Mouse (Mus musculus): ENCODE results near the gene D17Wsu92e. TPM values are rescaled to one million over a fixed set of nuclear protein-coding genes. Genes with fewer than 3 reads are reported as not detected.

Gene D17Wsu92e
- polyA plus RNA-seq, 1 experiment from 2014 or later: 11.1 TPM

DNA sequence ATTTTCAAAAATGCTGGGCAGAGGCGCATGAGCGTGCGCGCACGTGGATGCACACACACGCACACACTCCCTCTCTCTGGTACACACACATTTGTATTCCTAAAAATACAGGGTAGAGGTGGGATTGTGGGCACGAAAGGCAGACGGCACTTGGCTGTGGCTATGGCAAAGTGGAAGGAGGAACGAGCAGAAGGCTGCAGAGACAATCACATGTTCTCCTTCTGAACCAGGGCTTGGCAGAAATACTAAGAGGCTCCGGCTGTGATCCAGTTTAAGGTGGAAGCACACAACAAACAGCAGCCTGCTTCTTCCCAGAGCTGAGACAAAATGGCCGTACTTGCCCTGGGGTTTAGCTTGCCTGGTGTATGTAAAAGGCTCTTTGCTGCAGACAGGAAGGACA lies 57.6 kb downstream of the D17Wsu92e start:
- ATAC-seq (ENCODE audit: low FRiP score): no peak
- H3K4me2 ChIP-seq (replicated peaks): no peak overlapping the region
- H3K4me1 ChIP-seq (replicated peaks; ENCODE audit: control insufficient read depth, insufficient read depth, low read length): peaks cover 7% of the 10 kb centered on the region; the same call in 1 of the 2 replicates
- no peak for DNase-seq (ENCODE audit: low spot score)
- H3K9me3 ChIP-seq (ENCODE audit: control insufficient read depth, low read length): no peaks in the 10 kb centered on the region
- no peaks in the 10 kb centered on the region for H3K27me3 ChIP-seq (ENCODE audit: control insufficient read depth, insufficient read depth, low read length)
- H3K27ac ChIP-seq: no peak overlapping the region
- no peak overlapping the region for H3K4me3 ChIP-seq (replicated peaks; ENCODE audit: low read length)
- H3K9ac ChIP-seq: no peak overlapping the region
- 95% methylated on average over 11 of the region's 11 CpGs for WGBS
- peaks cover 27% of the 10 kb centered on the region for H3K36me3 ChIP-seq (replicated peaks; ENCODE audit: control insufficient read depth, insufficient read depth)

DNA sequence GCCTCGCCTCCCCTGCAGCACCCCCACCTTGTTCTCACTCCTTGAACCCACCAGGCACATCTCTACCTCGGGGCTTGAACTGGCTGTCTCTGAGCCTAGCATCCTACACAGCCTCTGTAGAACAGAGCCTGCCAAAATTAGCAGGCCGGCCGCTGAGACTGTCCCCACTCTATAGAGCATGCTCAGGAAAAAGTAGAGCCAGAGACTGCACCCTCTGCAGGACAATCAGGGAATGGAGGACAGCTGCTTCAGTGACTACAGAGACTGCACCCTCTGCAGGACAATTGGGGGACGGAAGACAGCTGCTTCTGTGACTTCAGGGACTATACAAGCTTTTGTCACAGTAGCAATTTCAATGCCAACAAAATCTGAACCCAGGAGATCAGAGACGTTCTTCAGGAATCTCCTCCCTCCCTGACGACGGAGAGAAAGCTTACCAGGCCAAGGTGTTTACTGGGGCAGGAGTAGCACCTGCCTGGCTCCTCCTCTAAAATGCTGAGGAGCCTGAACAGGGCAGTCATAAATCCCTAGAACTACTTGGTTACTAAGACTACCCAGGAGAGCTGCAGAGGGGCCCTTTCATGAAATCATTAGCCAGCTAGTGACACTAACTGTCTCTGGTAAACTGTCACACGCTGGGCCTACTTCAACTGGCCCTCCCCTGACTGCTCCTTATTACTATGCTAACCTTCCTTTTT lies 58.7 kb downstream of the D17Wsu92e start:
- Histone ChIP-seq H3K4me1 (replicated peaks; ENCODE audit: control insufficient read depth, insufficient read depth, low read length) (peaks cover 7% of the 10 kb centered on the region; the same call in 1 of the 2 replicates), H3K4me2 (replicated peaks) (no peak overlapping the region), H3K9ac (no peak overlapping the region), H3K36me3 (replicated peaks; ENCODE audit: control insufficient read depth, insufficient read depth) (peaks cover 23% of the 10 kb centered on the region), H3K27ac (no peak overlapping the region), H3K4me3 (replicated peaks; ENCODE audit: low read length) (no peak overlapping the region), H3K27me3 (ENCODE audit: control insufficient read depth, insufficient read depth, low read length) (no peaks in the 10 kb centered on the region), H3K9me3 (ENCODE audit: control insufficient read depth, low read length) (no peaks in the 10 kb centered on the region)
- 30% methylated on average over 9 of the region's 9 CpGs for WGBS
- peak; percentile 81 for DNase-seq (ENCODE audit: low spot score)
- peak; percentile 81 for ATAC-seq (ENCODE audit: low FRiP score)

DNA sequence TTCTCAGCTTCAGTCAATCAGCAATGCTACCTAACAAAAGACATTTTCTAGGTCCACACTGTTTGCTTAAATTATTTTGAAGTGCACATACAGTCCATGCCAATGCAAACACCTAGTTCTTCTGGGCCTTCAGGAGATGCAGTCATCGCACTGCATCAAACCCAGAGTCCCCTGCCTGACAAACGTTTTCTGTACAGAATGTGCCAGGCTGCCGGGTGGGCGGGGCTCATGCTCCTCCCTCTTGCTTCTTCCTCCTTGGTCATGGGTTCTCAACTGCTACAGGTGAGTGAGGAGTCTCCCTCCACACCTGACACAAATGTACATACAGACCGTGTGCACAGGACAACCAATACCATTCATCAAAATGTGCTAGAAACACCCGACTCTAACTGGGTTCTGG lies 60.3 kb downstream of the D17Wsu92e start:
- no peaks in the 10 kb centered on the region for H3K27me3 ChIP-seq (ENCODE audit: control insufficient read depth, insufficient read depth, low read length)
- peaks cover 9% of the 10 kb centered on the region for H3K36me3 ChIP-seq (replicated peaks; ENCODE audit: control insufficient read depth, insufficient read depth)
- WGBS: 80% methylated on average over 6 of the region's 6 CpGs
- H3K4me3 ChIP-seq (replicated peaks; ENCODE audit: low read length): no peak overlapping the region
- H3K4me1 ChIP-seq (replicated peaks; ENCODE audit: control insufficient read depth, insufficient read depth, low read length): peaks cover 7% of the 10 kb centered on the region; the same call in 1 of the 2 replicates
- H3K4me2 ChIP-seq (replicated peaks): no peak overlapping the region
- no peak for DNase-seq (ENCODE audit: low spot score)
- H3K9me3 ChIP-seq (ENCODE audit: control insufficient read depth, low read length): no peaks in the 10 kb centered on the region
- no peak for ATAC-seq (ENCODE audit: low FRiP score)
- H3K27ac ChIP-seq: no peak overlapping the region; the same call in 1 of the 2 replicates
- 0 out of 2 replicates have a peak overlapping the region, but pooled peaks have one; percentile 3 for H3K9ac ChIP-seq

DNA sequence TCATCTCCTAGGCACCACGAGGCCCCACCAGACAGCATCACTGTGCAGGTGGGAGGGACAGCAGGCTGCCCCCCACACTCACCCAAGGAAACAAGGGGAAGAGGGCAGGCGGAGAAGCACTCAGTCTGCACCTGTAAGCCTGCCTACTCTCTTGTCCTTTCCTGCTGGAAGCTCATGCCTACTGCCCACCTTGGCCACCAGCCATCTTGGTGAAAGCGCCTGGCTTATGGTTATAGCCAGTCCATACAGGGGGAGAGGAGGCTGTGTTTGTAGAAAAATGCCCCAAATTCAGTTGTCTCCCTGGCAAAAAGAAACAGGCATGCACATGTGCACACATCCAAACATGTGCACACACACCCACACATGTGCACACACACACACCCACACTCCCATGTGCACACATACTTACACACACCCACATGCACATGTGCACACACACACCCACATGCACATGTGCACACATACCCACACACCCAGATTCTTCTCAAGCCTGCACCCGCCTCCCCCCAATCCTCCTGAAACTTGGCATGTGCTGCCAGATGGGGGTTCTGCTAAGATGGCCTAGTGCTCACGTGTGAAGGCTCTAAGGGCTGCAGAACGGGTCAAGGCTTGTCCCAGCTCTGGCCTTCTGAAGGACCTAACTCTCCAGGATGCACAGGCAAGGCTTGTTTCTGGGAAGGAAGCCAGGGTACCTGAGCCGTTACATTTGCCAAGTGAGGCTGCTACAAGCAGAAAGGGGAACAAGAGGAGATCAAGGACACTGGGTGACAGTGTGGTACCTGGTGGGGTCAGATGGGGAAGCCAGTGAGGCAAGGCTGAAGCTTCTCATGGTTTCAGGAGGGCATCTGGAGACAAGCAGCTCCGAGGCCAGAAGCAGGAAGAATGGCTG lies 68.9 kb downstream of the D17Wsu92e start:
- DNase-seq (ENCODE audit: low spot score) (no peak), ATAC-seq (ENCODE audit: low FRiP score) (no peak)
- Histone ChIP-seq H3K27ac (no peak overlapping the region), H3K4me1 (replicated peaks; ENCODE audit: control insufficient read depth, insufficient read depth, low read length) (no peaks in the 10 kb centered on the region), H3K36me3 (replicated peaks; ENCODE audit: control insufficient read depth, insufficient read depth) (peaks cover 19% of the 10 kb centered on the region), H3K9me3 (ENCODE audit: control insufficient read depth, low read length) (no peaks in the 10 kb centered on the region), H3K4me2 (replicated peaks) (no peak overlapping the region), H3K4me3 (replicated peaks; ENCODE audit: low read length) (no peak overlapping the region), H3K27me3 (ENCODE audit: control insufficient read depth, insufficient read depth, low read length) (no peaks in the 10 kb centered on the region), H3K9ac (no peak overlapping the region)
- WGBS: 90% methylated on average over 8 of the region's 8 CpGs

DNA sequence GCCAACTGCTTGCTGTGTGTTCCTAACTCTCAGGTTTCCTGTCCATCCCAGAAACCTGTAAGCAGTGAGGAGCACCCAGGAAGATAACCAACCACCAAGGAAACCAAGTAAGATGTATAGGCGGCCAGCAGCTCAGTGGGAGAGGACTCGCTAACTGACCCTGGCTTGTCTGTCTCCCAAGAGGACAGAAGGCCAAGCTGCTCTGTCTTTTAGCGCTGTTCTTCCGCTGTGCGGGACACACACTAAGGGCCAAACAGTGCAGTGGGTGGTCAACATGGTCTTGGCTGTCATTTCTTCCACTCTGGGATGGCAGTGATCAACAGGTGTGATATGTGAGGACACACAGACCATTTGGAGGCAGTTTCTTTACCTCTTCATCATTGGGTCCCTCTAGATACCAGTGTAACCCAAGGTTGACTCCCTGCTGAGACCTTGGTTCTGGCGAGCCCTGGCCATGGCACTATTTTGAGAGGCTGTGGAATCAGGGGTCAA lies 70.0 kb downstream of the D17Wsu92e start:
- Histone ChIP-seq H3K27ac (no peak overlapping the region), H3K4me3 (replicated peaks; ENCODE audit: low read length) (no peak overlapping the region), H3K9me3 (ENCODE audit: control insufficient read depth, low read length) (no peaks in the 10 kb centered on the region), H3K36me3 (replicated peaks; ENCODE audit: control insufficient read depth, insufficient read depth) (peaks cover 19% of the 10 kb centered on the region), H3K4me1 (replicated peaks; ENCODE audit: control insufficient read depth, insufficient read depth, low read length) (no peaks in the 10 kb centered on the region), H3K9ac (no peak overlapping the region), H3K27me3 (ENCODE audit: control insufficient read depth, insufficient read depth, low read length) (no peaks in the 10 kb centered on the region), H3K4me2 (replicated peaks) (no peak overlapping the region)
- DNase-seq (ENCODE audit: low spot score) (no peak), ATAC-seq (ENCODE audit: low FRiP score) (no peak)
- WGBS: 91% methylated on average over 6 of the region's 6 CpGs

DNA sequence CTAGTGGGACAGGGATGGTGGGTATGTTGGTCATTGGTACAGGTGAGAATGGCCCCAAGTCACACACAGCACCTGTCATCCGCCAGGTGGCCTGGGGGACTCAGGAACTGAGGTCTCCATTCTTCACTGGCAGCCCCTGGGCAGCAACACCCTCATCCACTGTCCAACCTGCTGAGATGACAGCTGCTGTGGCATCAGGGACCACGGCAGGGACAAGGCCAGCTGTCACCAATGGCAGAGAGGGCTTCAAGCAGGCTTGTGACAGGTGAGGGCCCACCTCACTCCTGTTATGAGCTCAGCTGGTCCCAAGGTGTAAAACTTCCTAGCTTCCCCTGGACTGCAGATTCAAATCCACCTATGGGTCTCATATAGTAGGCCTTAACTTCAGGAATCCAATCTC lies 72.3 kb downstream of the D17Wsu92e start:
- Histone ChIP-seq H3K4me2 (replicated peaks) (no peak overlapping the region), H3K9me3 (ENCODE audit: control insufficient read depth, low read length) (no peaks in the 10 kb centered on the region), H3K9ac (no peak overlapping the region), H3K4me3 (replicated peaks; ENCODE audit: low read length) (no peak overlapping the region), H3K4me1 (replicated peaks; ENCODE audit: control insufficient read depth, insufficient read depth, low read length) (no peaks in the 10 kb centered on the region), H3K36me3 (replicated peaks; ENCODE audit: control insufficient read depth, insufficient read depth) (peaks cover 13% of the 10 kb centered on the region), H3K27me3 (ENCODE audit: control insufficient read depth, insufficient read depth, low read length) (no peaks in the 10 kb centered on the region), H3K27ac (no peak overlapping the region)
- DNase-seq (ENCODE audit: low spot score): no peak
- no peak for ATAC-seq (ENCODE audit: low FRiP score)
- WGBS: 89% methylated on average over 2 of the region's 2 CpGs

DNA sequence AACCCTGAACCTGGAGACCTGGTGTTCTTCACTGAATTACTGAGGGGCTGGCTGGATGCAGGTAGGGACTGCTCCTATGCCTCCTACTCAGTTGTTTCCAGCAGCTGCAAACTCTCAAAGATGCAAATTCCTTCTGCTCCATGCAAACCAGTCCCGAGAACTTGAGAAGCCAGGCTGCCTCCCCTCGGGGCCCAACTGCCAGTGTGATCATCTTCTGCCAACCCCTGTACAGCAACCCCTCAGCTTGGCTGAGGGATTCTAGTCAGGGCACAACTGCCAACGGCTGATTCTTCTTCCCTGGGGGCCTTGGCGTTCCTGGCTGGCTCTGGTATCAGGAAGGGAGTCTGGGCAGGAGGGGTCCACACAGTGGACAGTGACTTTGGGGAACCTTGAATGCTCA lies 74.0 kb downstream of the D17Wsu92e start:
- H3K4me3 ChIP-seq (replicated peaks; ENCODE audit: low read length): no peak overlapping the region
- H3K4me1 ChIP-seq (replicated peaks; ENCODE audit: control insufficient read depth, insufficient read depth, low read length): no peaks in the 10 kb centered on the region
- WGBS: 60% methylated on average over 4 of the region's 4 CpGs
- ATAC-seq (ENCODE audit: low FRiP score) (no peak), DNase-seq (ENCODE audit: low spot score) (no peak)
- no peaks in the 10 kb centered on the region for H3K27me3 ChIP-seq (ENCODE audit: control insufficient read depth, insufficient read depth, low read length)
- no peaks in the 10 kb centered on the region for H3K9me3 ChIP-seq (ENCODE audit: control insufficient read depth, low read length)
- H3K36me3 ChIP-seq (replicated peaks; ENCODE audit: control insufficient read depth, insufficient read depth): 0 out of 2 replicates have a peak, but pooled peaks cover 5% of the 10 kb centered on the region
- H3K27ac ChIP-seq: no peak overlapping the region
- H3K4me2 ChIP-seq (replicated peaks): no peak overlapping the region
- H3K9ac ChIP-seq: no peak overlapping the region; the same call in 1 of the 2 replicates

DNA sequence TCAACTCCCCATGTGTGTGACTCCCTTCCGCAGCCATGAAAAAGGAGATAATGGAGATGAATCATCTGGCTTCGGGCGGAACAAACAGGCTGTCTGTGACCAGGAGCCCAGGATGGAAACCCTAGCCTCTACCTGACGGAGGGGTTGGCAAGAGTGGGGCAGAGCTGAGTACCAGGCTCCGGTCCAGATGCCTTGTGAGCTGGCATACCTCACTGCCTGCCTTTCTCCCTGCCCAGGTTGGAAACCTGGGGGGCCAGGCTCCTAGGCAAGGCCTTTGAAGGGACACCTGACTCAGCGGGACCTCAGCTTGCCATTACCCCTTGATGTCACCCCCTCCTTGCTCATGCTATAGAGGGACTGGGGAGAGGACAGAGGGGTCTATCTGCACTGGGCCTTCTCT lies 79.5 kb downstream of the D17Wsu92e start:
- DNase-seq (ENCODE audit: low spot score) (no peak), ATAC-seq (ENCODE audit: low FRiP score) (no peak)
- Histone ChIP-seq H3K36me3 (replicated peaks; ENCODE audit: control insufficient read depth, insufficient read depth) (no peaks in the 10 kb centered on the region), H3K4me1 (replicated peaks; ENCODE audit: control insufficient read depth, insufficient read depth, low read length) (no peaks in the 10 kb centered on the region), H3K4me2 (replicated peaks) (no peak overlapping the region), H3K9ac (no peak overlapping the region), H3K27ac (no peak overlapping the region), H3K9me3 (ENCODE audit: control insufficient read depth, low read length) (no peaks in the 10 kb centered on the region), H3K27me3 (ENCODE audit: control insufficient read depth, insufficient read depth, low read length) (no peaks in the 10 kb centered on the region), H3K4me3 (replicated peaks; ENCODE audit: low read length) (no peak overlapping the region)
- WGBS: 91% methylated on average over 6 of the region's 6 CpGs

DNA sequence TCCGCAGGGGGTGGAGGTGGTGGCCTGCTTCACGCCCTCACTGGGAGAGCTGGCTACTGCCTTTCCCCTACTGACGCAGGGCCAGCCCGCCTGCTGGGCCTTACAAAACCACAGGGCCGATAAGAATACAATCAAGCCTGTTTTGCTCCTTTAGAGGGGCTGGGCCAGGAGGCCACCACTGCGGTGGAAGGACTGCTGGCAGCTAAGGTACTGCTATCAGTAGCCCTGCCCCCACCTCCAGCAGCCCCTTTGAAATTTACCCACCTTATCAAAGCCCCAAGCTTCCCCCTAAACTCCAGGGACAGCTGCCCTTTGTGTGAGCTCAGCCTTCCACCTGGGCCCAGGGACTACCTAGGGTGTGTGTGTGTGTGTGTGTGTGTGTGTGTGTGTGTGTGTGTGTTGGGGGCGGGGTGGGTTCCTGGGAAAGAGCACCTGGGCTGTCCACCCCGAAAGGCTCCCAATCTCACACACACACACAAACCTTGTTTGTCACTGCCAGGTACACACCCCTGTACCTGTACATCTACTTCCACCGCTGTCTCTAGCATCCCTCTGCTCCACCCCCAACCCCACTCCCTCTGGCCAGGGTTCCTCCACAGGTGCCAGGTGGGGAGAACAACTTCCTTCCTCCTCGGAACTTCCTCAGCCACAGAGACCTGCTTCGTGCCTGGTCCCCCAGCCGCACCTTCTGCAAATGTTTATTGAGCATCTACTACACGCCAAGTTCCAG lies 85.9 kb downstream of the D17Wsu92e start:
- no peak overlapping the region for H3K4me2 ChIP-seq (replicated peaks)
- H3K36me3 ChIP-seq (replicated peaks; ENCODE audit: control insufficient read depth, insufficient read depth): no peaks in the 10 kb centered on the region
- H3K4me1 ChIP-seq (replicated peaks; ENCODE audit: control insufficient read depth, insufficient read depth, low read length): no peaks in the 10 kb centered on the region
- H3K27ac ChIP-seq: no peak overlapping the region
- H3K9me3 ChIP-seq (ENCODE audit: control insufficient read depth, low read length): 0 out of 2 replicates have a peak, but pooled peaks cover 3% of the 10 kb centered on the region
- no peaks in the 10 kb centered on the region for H3K27me3 ChIP-seq (ENCODE audit: control insufficient read depth, insufficient read depth, low read length)
- no peak for DNase-seq (ENCODE audit: low spot score)
- 26% methylated on average over 12 of the region's 13 CpGs for WGBS
- no peak overlapping the region for H3K9ac ChIP-seq
- ATAC-seq (ENCODE audit: low FRiP score): no peak
- no peak overlapping the region for H3K4me3 ChIP-seq (replicated peaks; ENCODE audit: low read length)

Data from hindbrain, embryonic 14.5 days (tissue).